Mouse (Mus musculus): ENCODE measurements around the gene Mpo. TPM values are rescaled to one million over a fixed set of nuclear protein-coding genes. Genes with fewer than 3 reads are reported as not detected.

Gene Mpo
- polyA plus RNA-seq, 1 experiment from 2014 or later, result 1.2 TPM

DNA sequence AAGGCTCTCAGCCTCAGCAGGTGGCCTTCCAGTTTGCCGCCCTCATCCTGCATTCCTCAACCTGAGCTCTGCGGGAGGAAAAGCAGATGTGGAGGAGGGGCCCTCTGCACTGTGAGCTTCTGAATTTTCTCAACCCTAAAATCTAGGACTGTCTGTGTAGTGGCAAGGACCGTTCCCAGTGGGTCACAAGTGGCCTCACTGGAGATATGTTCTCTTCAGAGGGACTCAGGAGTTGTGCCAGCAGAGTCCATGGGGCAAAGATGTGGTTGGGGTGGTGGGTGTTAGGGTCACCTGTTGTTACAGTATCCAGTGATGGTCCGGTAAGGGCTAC, 24.0 kb downstream of the Mpo start:
- Histone ChIP-seq H3K4me2 (peak overlapping the region; percentile 65), H3K9me3 (no peaks in the 10 kb centered on the region), H3K4me1 (replicated peaks) (peaks cover 19% of the 10 kb centered on the region), H3K4me3 (peak overlapping the region; percentile 40), H3K27ac (replicated peaks) (peak overlapping the region; percentile 54; the same call in 1 of the 2 replicates), H3K36me3 (no peaks in the 10 kb centered on the region), H3K27me3 (peaks cover 5% of the 10 kb centered on the region; the same call in 1 of the 2 replicates), H3K9ac (peak overlapping the region; percentile 71)
- 28% methylated on average over 4 of the region's 4 CpGs for WGBS
- peak; percentile 55; the same call in 1 of the 2 replicates for ATAC-seq (ENCODE audit: low read depth)

DNA sequence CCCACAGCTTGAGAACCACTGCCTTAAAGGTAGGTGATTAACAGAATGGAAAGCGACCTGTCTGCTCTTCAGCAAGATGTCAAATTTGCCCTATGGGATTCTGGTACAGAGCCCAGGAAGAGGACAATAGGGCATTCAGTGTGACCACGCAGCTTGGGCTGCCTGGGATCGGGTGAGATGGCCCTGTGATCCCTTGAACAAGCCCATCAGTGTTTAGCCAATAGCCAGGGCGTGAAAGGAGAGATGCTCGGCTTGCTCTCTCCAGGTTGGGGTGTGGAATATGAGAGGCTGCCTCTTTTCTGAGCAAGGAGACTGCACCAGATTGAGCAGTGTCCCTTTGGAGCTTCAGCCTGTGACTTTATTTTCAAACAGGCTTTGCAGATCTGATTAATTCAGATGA, 28.1 kb downstream of the Mpo start:
- Histone ChIP-seq H3K4me1 (replicated peaks) (peaks cover 10% of the 10 kb centered on the region), H3K4me2 (no peak overlapping the region), H3K4me3 (no peak overlapping the region), H3K27me3 (peaks cover 8% of the 10 kb centered on the region; the same call in 1 of the 2 replicates), H3K9me3 (no peaks in the 10 kb centered on the region), H3K36me3 (no peaks in the 10 kb centered on the region), H3K27ac (replicated peaks) (no peak overlapping the region), H3K9ac (no peak overlapping the region)
- 60% methylated on average over 5 of the region's 5 CpGs for WGBS
- no peak for ATAC-seq (ENCODE audit: low read depth)

DNA sequence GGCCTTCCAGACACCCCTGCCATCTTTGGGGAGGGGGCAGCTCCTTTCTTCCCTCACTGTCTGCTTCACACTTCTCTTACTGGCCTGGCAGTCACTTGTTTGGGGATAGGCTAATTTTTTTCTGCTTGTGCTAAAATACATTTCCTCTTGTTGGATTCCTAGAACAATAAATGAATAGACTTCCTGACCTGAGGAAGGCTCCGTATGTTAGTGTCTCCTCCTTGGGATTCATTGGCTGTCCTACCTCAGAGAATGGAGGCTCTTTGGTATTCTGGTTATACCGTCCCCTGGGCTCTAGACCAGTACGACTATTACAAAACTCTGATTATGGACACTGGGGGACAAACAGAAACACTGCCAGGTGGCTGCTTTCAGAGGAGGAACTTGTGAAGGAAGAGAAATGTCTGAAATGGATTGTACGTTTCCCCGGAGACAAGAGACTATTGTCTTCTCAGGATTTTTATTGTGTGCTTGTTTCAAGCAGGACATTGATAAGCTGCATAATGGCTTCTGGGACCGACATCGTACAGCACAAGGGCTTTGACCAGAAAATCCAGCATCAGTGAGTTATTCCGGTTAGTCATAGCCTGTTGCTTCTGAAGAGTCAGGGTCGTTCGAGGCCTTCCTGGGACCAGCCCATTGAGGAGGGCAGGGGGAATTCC, 35.0 kb downstream of the Mpo start, which contains the start of gene Lpo:
Lpo (minus strand) TSS at position 51 of the 662 bp plus-strand sequence.
- Histone ChIP-seq H3K9me3 (no peaks in the 10 kb centered on the region), H3K36me3 (no peaks in the 10 kb centered on the region), H3K4me3 (no peak within 1 kb of the TSS), H3K27ac (replicated peaks) (no peak within 1 kb of the TSS), H3K27me3 (0 out of 2 replicates have a peak, but pooled peaks cover 3% of the 10 kb centered on the region), H3K4me2 (no peak within 1 kb of the TSS), H3K9ac (no peak within 1 kb of the TSS), H3K4me1 (replicated peaks) (peaks cover 11% of the 10 kb centered on the region)
- no peak for ATAC-seq (ENCODE audit: low read depth)
- WGBS, result 20% methylated on average over 10 of the region's 10 CpGs

DNA sequence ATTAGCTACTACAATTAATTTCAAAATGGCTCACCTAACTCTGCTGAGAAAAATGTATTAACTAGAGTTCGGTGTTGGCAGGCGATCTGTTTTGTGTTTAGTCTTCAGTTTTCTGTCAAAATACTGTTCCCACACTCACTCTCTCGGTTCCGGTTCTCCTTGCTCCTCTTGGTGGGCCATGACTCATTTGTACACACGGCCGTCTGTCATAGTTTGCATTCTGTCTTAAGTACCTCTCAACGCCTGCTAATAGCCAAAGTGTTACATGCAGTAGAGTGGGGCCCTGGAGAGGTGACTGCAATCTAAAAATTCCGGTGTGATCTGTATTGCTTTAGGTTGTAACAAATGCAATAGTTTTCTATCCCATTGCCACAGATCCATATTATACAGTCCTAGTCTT, 47.3 kb downstream of the Mpo start:
- whole genome bisulfite sequencing, result 90% methylated on average over 8 of the region's 8 CpGs

DNA sequence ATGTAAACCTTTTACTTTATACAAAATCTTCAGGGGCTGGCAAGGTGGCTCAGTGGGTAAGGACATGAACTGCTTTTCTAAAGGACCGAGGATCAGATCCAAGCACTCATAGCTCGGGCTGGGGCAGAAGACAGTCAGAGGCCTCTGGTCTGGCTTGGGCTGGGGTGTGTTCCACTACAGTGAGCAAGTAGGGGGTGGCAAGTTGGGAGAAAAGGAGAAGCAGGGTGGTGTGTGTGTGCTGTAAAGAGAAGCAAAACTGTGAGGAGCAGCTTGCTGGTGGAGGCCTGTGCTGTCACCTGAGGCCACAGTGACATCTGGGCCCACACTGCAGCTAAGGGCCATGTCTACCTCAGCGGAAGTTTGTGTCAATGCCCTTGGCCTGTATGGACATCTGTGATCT, 48.1 kb downstream of the Mpo start:
- Histone ChIP-seq H3K4me3 (no peak overlapping the region), H3K4me1 (replicated peaks) (no peaks in the 10 kb centered on the region), H3K9ac (no peak overlapping the region), H3K9me3 (no peaks in the 10 kb centered on the region), H3K27ac (replicated peaks) (no peak overlapping the region), H3K36me3 (no peaks in the 10 kb centered on the region), H3K27me3 (no peaks in the 10 kb centered on the region), H3K4me2 (no peak overlapping the region)
- 92% methylated on average over 3 of the region's 3 CpGs for WGBS
- no peak for ATAC-seq (ENCODE audit: low read depth)

More for the DNA sequence above, 47.3 kb downstream of the Mpo start:
- Histone ChIP-seq H3K4me3 (no peak overlapping the region), H3K4me1 (replicated peaks) (no peaks in the 10 kb centered on the region), H3K9me3 (no peaks in the 10 kb centered on the region), H3K36me3 (no peaks in the 10 kb centered on the region), H3K27me3 (no peaks in the 10 kb centered on the region), H3K27ac (replicated peaks) (no peak overlapping the region), H3K9ac (no peak overlapping the region), H3K4me2 (no peak overlapping the region)
- no peak for ATAC-seq (ENCODE audit: low read depth)

DNA sequence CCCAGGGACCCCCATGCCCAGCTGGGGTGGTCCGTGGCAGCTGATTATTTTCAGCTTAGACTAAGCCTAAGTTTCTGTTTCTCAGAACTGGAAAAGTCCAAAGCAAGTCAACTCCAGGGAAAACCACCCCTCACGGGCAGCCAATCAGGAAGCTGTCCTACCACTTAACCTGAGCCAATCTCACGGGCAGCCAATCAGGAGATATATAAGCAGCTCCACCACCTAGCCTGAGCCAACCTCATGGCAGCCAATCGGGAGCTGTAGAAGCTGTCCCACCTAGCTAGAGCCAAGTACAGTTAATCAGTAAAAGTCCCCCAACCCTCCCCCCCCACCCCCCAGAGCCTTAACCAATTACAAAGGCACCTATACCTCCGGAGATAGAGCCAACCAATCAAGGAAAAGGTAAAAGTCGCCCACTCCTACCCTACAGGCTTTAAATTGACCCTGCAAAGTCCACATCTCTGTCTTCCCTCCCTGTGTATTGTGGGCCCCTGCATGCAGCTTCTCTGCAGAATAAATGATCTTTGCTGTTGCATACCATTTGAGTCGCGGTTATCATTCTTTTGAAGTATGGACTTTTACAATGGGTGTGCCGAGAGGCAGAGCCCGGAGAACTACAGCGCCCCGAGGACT, 53.7 kb downstream of the Mpo start:
- Histone ChIP-seq H3K4me1 (replicated peaks) (no peaks in the 10 kb centered on the region), H3K4me2 (no peak overlapping the region), H3K27me3 (no peaks in the 10 kb centered on the region), H3K9ac (no peak overlapping the region), H3K36me3 (no peaks in the 10 kb centered on the region), H3K4me3 (no peak overlapping the region), H3K27ac (replicated peaks) (no peak overlapping the region), H3K9me3 (no peaks in the 10 kb centered on the region)
- 84% methylated on average over 12 of the region's 12 CpGs for WGBS
- no peak for ATAC-seq (ENCODE audit: low read depth)

DNA sequence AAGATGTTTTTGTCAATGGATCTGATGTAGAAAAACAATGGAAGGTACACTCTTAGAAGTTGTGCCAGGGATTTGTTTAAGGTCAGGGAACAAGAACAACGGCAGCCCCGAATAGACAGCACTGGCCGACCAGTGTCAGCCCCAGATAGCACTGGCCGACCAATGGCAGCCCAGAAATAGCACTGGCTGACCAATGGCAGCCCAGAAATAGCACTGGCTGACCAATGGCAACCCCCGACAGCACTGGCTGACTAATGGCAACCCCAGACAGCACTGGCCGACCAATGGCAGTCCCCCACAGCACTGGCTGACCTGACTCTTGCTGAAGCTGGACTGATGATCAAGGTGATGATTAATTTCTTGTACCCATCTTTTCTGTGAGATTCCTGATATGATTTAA, 54.5 kb downstream of the Mpo start:
- H3K9me3 ChIP-seq, result no peaks in the 10 kb centered on the region
- H3K4me2 ChIP-seq, result no peak overlapping the region
- no peak overlapping the region for H3K27ac ChIP-seq (replicated peaks)
- peaks cover 4% of the 10 kb centered on the region for H3K4me1 ChIP-seq (replicated peaks)
- ATAC-seq (ENCODE audit: low read depth), result no peak
- no peak overlapping the region for H3K9ac ChIP-seq
- H3K4me3 ChIP-seq, result no peak overlapping the region
- H3K36me3 ChIP-seq, result no peaks in the 10 kb centered on the region
- 69% methylated on average over 6 of the region's 6 CpGs for WGBS
- no peaks in the 10 kb centered on the region for H3K27me3 ChIP-seq

DNA sequence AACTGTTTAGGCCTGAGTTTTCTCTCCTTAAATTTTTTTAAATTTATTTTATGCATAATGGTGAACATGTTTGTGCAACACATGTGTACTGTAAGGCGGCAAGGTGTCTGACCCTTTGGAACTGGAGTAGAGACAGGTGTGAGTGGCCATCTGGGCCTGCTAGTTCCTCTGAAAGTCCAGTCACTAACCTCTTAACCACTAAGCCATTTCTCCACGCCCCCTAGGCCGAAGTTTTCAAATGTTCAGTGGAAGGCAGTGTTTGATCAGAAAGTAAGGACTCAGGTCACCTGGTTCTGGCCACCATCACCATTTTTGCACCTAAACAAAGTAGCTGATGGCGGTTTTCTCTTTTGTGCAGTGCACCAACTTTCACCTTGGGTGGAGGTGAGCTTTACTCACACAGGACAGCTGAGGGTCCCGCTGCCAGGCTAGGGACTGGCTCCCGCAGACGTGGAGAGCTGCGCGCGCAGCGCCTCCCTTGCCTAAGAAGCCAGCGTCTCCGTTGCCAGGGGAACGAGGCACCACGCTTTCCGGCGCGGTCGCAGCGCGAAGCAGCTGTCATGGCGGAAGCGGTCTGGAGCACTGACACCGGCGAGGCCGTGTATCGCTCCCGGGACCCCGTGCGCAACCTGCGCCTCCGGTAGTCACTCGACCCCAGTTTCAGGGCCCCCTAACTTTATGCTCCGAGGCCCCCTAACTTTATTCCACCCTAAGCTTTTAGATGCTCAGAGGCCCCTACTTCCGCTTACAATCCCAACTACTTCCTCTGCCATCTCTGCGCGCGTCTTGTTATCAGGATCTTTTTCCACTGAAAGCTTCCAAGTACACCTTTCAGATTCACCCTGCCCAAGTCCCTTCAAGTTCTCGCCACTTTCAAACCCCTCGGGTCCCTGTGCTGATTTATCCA, 59.6 kb downstream of the Mpo start, which contains the start of gene Mks1:
Mks1 (plus strand) TSS at position 526 of the 907 bp plus-strand sequence.
- H3K36me3 ChIP-seq, result peaks cover 14% of the 10 kb centered on the region
- peak within 1 kb of the TSS; percentile 80 for H3K4me2 ChIP-seq
- no peaks in the 10 kb centered on the region for H3K27me3 ChIP-seq
- peak within 1 kb of the TSS; percentile 76 for H3K9ac ChIP-seq
- peak within 1 kb of the TSS; percentile 80 for H3K27ac ChIP-seq (replicated peaks)
- H3K4me1 ChIP-seq (replicated peaks), result peaks cover 11% of the 10 kb centered on the region
- H3K4me3 ChIP-seq, result peak within 1 kb of the TSS; percentile 59
- peak; percentile 96 for ATAC-seq (ENCODE audit: low read depth)
- H3K9me3 ChIP-seq, result no peaks in the 10 kb centered on the region
- 5% methylated on average over 38 of the region's 40 CpGs for WGBS

DNA sequence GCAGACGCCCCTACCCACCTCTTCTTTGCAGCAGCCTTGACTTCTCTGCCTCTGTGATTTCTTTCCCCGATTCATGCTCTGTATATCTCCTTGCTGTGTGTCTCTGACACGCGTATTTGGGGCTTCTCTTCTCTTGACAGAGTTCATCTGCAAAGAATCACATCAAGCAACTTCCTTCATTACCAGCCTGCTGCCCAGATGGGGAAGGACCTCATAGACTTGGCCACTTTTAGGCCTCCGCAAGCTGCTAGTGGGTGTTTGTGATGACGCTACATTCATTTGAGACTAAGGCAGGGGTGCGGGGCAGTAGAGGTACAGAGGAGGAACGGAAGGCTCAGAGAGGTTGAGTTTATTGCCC, 60.2 kb downstream of the Mpo start:
- Histone ChIP-seq H3K4me1 (replicated peaks) (peaks cover 11% of the 10 kb centered on the region), H3K36me3 (peaks cover 20% of the 10 kb centered on the region), H3K9me3 (no peaks in the 10 kb centered on the region), H3K27me3 (no peaks in the 10 kb centered on the region), H3K27ac (replicated peaks) (peak overlapping the region; percentile 80), H3K9ac (peak overlapping the region; percentile 76), H3K4me3 (peak overlapping the region; percentile 59), H3K4me2 (peak overlapping the region; percentile 80)
- WGBS, result 41% methylated on average over 8 of the region's 8 CpGs
- peak; percentile 66 for ATAC-seq (ENCODE audit: low read depth)

MicroRNAs encoded within 50 kb of the gene (microRNA counts, 519-probe panel; counts per million panel counts)
- microRNA mmu-miR-142-3p, result 3,398 counts per million, percentile 46 among the panel's probes with 10 or more counts
- microRNA mmu-miR-142-5p, result 4,176 counts per million, percentile 71 among the panel's probes with 10 or more counts

Small RNA genes within 50 kb of the gene (microRNA-seq; reads per million reads assigned to microRNA genes)
- gene Mir142 (not detected), gene Mir142b (not detected)

Other genes starting within 250 kb of the Mpo start
- gene Gm11492, start 226.9 kb upstream of the Mpo start, polyA plus RNA-seq (2015; fragmentation: Nextera tagmentation; extraction: Ambion mirVana), result not detected in 2 replicates
- 21.9 and 27.2 TPM in 2 replicates for gene Sept4, start 224.7 kb upstream of the Mpo start, polyA plus RNA-seq (2015; fragmentation: Nextera tagmentation; extraction: Ambion mirVana)
- 54.4 and 58.2 TPM in 2 replicates for gene Mtmr4, start 201.4 kb upstream of the Mpo start, polyA plus RNA-seq (2015; fragmentation: Nextera tagmentation; extraction: Ambion mirVana)
- 0.59 and 0.63 TPM in 2 replicates for gene Hsf5, start 176.4 kb upstream of the Mpo start, polyA plus RNA-seq (2015; fragmentation: Nextera tagmentation; extraction: Ambion mirVana)
- 0.59 and 0.68 TPM in 2 replicates for gene Rnf43, start 130.9 kb upstream of the Mpo start, polyA plus RNA-seq (2015; fragmentation: Nextera tagmentation; extraction: Ambion mirVana)
- gene Supt4a, start 56.0 kb upstream of the Mpo start, polyA plus RNA-seq (2015; fragmentation: Nextera tagmentation; extraction: Ambion mirVana), result 165 and 166 TPM in 2 replicates
- gene Tspoap1, start 33.0 kb upstream of the Mpo start, polyA plus RNA-seq (2015; fragmentation: Nextera tagmentation; extraction: Ambion mirVana), result 24.9 and 27.0 TPM in 2 replicates
- gene Lpo, start 34.7 kb downstream of the Mpo start, polyA plus RNA-seq (2015; fragmentation: Nextera tagmentation; extraction: Ambion mirVana), result 0.18 and 0.39 TPM in 2 replicates
- gene Mks1, start 59.6 kb downstream of the Mpo start, polyA plus RNA-seq (2015; fragmentation: Nextera tagmentation; extraction: Ambion mirVana), result 12.7 and 15.0 TPM in 2 replicates
- gene Epx, start 82.0 kb downstream of the Mpo start, polyA plus RNA-seq (2015; fragmentation: Nextera tagmentation; extraction: Ambion mirVana), result 0.10 TPM in 1 of 2 replicates, not detected in the other
- not detected in 2 replicates for gene Olfr462, start 98.7 kb downstream of the Mpo start, polyA plus RNA-seq (2015; fragmentation: Nextera tagmentation; extraction: Ambion mirVana)
- not detected in 2 replicates for gene Olfr463, start 103.8 kb downstream of the Mpo start, polyA plus RNA-seq (2015; fragmentation: Nextera tagmentation; extraction: Ambion mirVana)
- 0.08 TPM in 1 of 2 replicates, not detected in the other for gene Olfr464, start 127.4 kb downstream of the Mpo start, polyA plus RNA-seq (2015; fragmentation: Nextera tagmentation; extraction: Ambion mirVana)
- 49.1 and 51.2 TPM in 2 replicates for gene Dynll2, start 194.0 kb downstream of the Mpo start, polyA plus RNA-seq (2015; fragmentation: Nextera tagmentation; extraction: Ambion mirVana)